Comparison of ENCODE assay signal across 21 mouse cellular contexts in genomic region chr9:21811170-21811569, GRCm38 (mm10). TPM values are rescaled to one million over a fixed set of nuclear protein-coding genes. Genes with fewer than 3 reads are reported as not detected.
"Had no signal": no experiment of that assay in that cellular context is flagged by ENCODE, and none has a peak within 500 bp of the region (broad histone marks: within the 10 kb centered on the region; RNA-seq: fewer than 3 reads in every experiment).

No protein-coding gene starts in this region.

- H3K27me3 ChIP-seq: midbrain, embryonic 12.5 days; neural tube, embryonic 13.5 days; neural tube, embryonic 15.5 days had no signal

- H3K4me3 ChIP-seq: megakaryocyte, embryonic 14.5 days; midbrain, embryonic 10.5 days; midbrain, embryonic 12.5 days; myocyte; neural tube, embryonic 13.5 days; neural tube, embryonic 15.5 days had no signal

- H3K36me3 ChIP-seq: neural tube, embryonic 13.5 days; neural tube, embryonic 15.5 days had no signal

- DNase-seq: lung, adult 18-20 months; lung, embryonic 14.5 days; lung, postnatal 10 days; lung, postnatal 4 days; midbrain, embryonic 14.5 days; retina, postnatal 1 day; right cerebral cortex, adult 18-20 months; right cerebral cortex, postnatal 25 days; right cerebral cortex, postnatal 4 days; spleen, adult 18-20 months; thymus, adult 18-20 months; thymus, postnatal 14 days; thymus, postnatal 4 days had no signal

- H3K4me1 ChIP-seq: midbrain, embryonic 10.5 days; midbrain, embryonic 12.5 days; neural tube, embryonic 13.5 days; neural tube, embryonic 15.5 days had no signal

- H3K27ac ChIP-seq: midbrain, embryonic 10.5 days; midbrain, embryonic 12.5 days; neural tube, embryonic 13.5 days; neural tube, embryonic 15.5 days had no signal

- H3K9ac ChIP-seq: lung, embryonic 14.5 days; midbrain, embryonic 12.5 days; neural tube, embryonic 13.5 days; neural tube, embryonic 15.5 days had no signal

- H3K9me3 ChIP-seq: megakaryocyte, embryonic 14.5 days; midbrain, embryonic 10.5 days; midbrain, embryonic 12.5 days; neural tube, embryonic 13.5 days; neural tube, embryonic 15.5 days had no signal

- ATAC-seq: midbrain, embryonic 16.5 days had no signal

- H3K4me2 ChIP-seq: lung, embryonic 14.5 days; midbrain, embryonic 12.5 days; neural tube, embryonic 13.5 days; neural tube, embryonic 15.5 days had no signal

RNA-seq across cellular contexts. Expression of gene Angptl8, which starts 24.1 kb away (rescaled TPM):
- polyA plus RNA-seq: myocyte; neural tube, embryonic 11.5 days had no signal
